In genomic region chr1:73928385-73928784, GRCm38 (mm10) we compare ENCODE assay signal across 22 mouse cellular contexts.
A peak's percentile ranks its signal among the peaks of the same experiment; 100 is the strongest.
DNase-seq lines count a peak whose midpoint lies in the region; ATAC-seq and TF ChIP-seq lines count a peak whose summit lies in the region.
"Had no signal": no experiment of that assay in that cellular context is flagged by ENCODE, and none has a peak within 500 bp of the region (broad histone marks: within the 10 kb centered on the region; RNA-seq: fewer than 3 reads in every experiment).

No protein-coding gene starts in this region.

- peak; percentile 94 for DNase-seq in heart, adult 11 months
- DNase-seq in heart, adult 9 months (ENCODE audit: low spot score in 2 of 2) = no peak
- DNase-seq in kidney, adult 11 months = no peak
- DNase-seq in lung, postnatal 14 days = peak; percentile 68
- DNase-seq in forebrain, postnatal 0 days = no peak
- DNase-seq: adrenal gland, postnatal 25 days; cerebellum, adult 11-12 months; cerebellum, postnatal 25 days; embryo, embryonic 11 days; layer of hippocampus, adult 9-11 months; right cerebral cortex, postnatal 14 days had no signal

- H3K9ac ChIP-seq in kidney, embryonic 15.5 days = no peak overlapping the region
- H3K9ac ChIP-seq in forebrain, postnatal 0 days = no peak overlapping the region
- H3K9ac ChIP-seq: limb, embryonic 12.5 days; liver, embryonic 14.5 days; midbrain, embryonic 15.5 days; stomach, embryonic 15.5 days had no signal

- 86% methylated on average over 8 of the region's 8 CpGs for WGBS in kidney, embryonic 15.5 days
- WGBS in forebrain, postnatal 0 days = 76% methylated on average over 8 of the region's 8 CpGs

- peaks cover 49% of the 10 kb centered on the region for H3K36me3 ChIP-seq in kidney, embryonic 15.5 days
- H3K36me3 ChIP-seq in forebrain, postnatal 0 days (ENCODE audit: insufficient read depth) = no peaks in the 10 kb centered on the region
- H3K36me3 ChIP-seq: G1E; midbrain, embryonic 15.5 days had no signal

- no peaks in the 10 kb centered on the region for H3K9me3 ChIP-seq in kidney, embryonic 15.5 days (replicated peaks)
- H3K9me3 ChIP-seq in forebrain, postnatal 0 days (ENCODE audit: low read length) = no peaks in the 10 kb centered on the region
- H3K9me3 ChIP-seq: G1E; limb, embryonic 12.5 days; midbrain, embryonic 15.5 days; stomach, embryonic 15.5 days had no signal

- no peak overlapping the region for H3K4me3 ChIP-seq in kidney, embryonic 15.5 days (replicated peaks)
- no peak overlapping the region for H3K4me3 ChIP-seq in forebrain, postnatal 0 days (ENCODE audit: low read depth, low read length)
- H3K4me3 ChIP-seq: limb, embryonic 12.5 days; midbrain, embryonic 15.5 days; myocyte; stomach, embryonic 15.5 days had no signal

- peaks cover 58% of the 10 kb centered on the region for H3K4me1 ChIP-seq in kidney, embryonic 15.5 days
- H3K4me1 ChIP-seq in forebrain, postnatal 0 days (ENCODE audit: insufficient read depth) = no peaks in the 10 kb centered on the region
- H3K4me1 ChIP-seq: limb, embryonic 12.5 days; midbrain, embryonic 15.5 days had no signal

- H3K27ac ChIP-seq in kidney, embryonic 15.5 days = 0 out of 2 replicates have a peak overlapping the region, but pooled peaks have one; percentile 28
- H3K27ac ChIP-seq in forebrain, postnatal 0 days (ENCODE audit: low read depth, low read length) = no peak overlapping the region
- H3K27ac ChIP-seq: limb, embryonic 12.5 days; liver, embryonic 14.5 days; midbrain, embryonic 15.5 days; stomach, embryonic 15.5 days had no signal

- H3K27me3 ChIP-seq in kidney, embryonic 15.5 days = no peaks in the 10 kb centered on the region
- no peaks in the 10 kb centered on the region for H3K27me3 ChIP-seq in forebrain, postnatal 0 days (ENCODE audit: insufficient read depth, low read length)
- H3K27me3 ChIP-seq: limb, embryonic 12.5 days; midbrain, embryonic 15.5 days; stomach, embryonic 15.5 days had no signal

- ATAC-seq in kidney, embryonic 15.5 days (replicated peaks; ENCODE audit: low FRiP score) = no peak
- ATAC-seq in inflammation-experienced regulatory T-cells, adult 6 months = peak; percentile 20
- ATAC-seq in forebrain, postnatal 0 days = no peak
- no peak for ATAC-seq in frontal cortex, adult (ENCODE audit: low TSS enrichment)
- ATAC-seq: forebrain, embryonic 16.5 days; hindbrain, embryonic 16.5 days; midbrain, embryonic 15.5 days had no signal

- H3K4me2 ChIP-seq in kidney, embryonic 15.5 days = no peak overlapping the region
- no peak overlapping the region for H3K4me2 ChIP-seq in forebrain, postnatal 0 days (ENCODE audit: low read depth)
- H3K4me2 ChIP-seq: limb, embryonic 12.5 days; midbrain, embryonic 15.5 days; stomach, embryonic 15.5 days had no signal

- no peak for TF ChIP-seq CTCF in forebrain, postnatal 0 days (IDR thresholded peaks at IDR 0.05; ENCODE audit: low read depth)

Comparison
In these comparisons a context has a peak if more than half of its experiments do, and no peak if none do; other contexts are left out.
1. DNase-seq: peak in heart, adult 11 months (single experiment) and lung, postnatal 14 days (single experiment); none in heart, adult 9 months (0 of 2), kidney, adult 11 months (single experiment) and forebrain, postnatal 0 days (single experiment).